Mouse (Mus musculus): ENCODE measurements around the gene Pclo.

GRCm38 (mm10) chr5:14723576-14723975 is 208.9 kb downstream of the Pclo start:
- no peak for TF ChIP-seq CTCF (IDR thresholded peaks at IDR 0.05; ENCODE audit: low read depth)
- no peak for TF ChIP-seq EP300 (optimal IDR thresholded peaks at IDR 0.05)
